Mouse (Mus musculus): Measurements from ENCODE around the gene Osm.

DNA sequence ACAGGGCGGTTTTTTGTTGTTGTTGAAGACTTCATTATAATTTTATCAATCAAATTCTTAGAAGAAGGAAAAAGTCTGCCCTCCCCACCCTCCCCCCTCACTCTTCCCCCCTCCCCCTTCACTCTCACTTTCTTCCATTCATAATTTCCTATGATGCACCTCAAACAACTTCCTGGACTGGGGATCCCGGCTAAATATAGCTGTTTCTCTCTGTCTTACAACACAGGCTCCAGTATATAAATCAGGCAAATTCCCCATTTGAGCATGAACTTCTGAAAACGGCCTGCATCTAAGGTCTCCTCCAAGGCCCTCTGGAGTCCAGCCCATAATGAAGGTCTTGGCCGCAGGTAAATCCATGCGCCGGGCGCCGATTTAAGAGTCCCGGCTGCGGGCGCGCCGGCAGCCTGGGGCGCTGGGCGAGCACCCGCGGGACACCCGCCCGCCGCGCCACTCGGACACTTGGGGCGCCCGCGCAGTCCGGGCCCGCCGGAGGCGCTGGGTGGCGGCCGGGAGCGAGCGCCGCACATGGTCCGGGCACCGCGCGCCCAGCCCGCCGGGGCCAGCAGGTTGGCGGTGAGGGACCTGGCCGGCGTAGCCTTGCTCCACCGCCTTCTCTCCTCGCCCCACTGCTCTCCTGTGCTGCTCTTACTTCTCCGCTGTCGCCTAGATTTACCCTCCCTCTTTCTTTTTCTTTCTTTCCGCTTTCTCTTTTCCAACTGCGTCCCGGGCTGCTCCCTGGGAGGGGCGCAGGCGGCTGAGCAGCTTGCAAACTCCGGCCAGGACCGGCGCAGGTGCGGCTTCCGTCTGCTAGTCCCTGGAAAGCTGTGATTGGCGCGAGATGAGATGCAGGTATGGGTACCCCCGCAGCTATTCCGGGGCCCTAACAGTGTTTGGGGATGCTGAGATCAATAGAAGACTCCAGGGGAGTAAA lies 30.3 kb downstream of the Osm start:
- peak; percentile 49 for TF ChIP-seq CTCF (IDR thresholded peaks at IDR 0.05)
- TF ChIP-seq EP300 (IDR thresholded peaks at IDR 0.05; ENCODE audit: insufficient read depth, low read depth, low read length) = no peak
